Mouse (Mus musculus): ENCODE measurements around the gene Vasp. TPM values are rescaled to one million over a fixed set of nuclear protein-coding genes. Genes with fewer than 3 reads are reported as not detected.
"Not testable (repeated sequence)": the region's sequence is repeated elsewhere in the genome, so short reads cannot be mapped to it uniquely, and the experiment has no call there.

Vasp gene
- total RNA-seq, 2 experiments from 2014 or later = 13.6 to 15.1 TPM

- DNase-seq (ENCODE audit: low spot score in 2 of 2) = no peak
These were observed 33.1 kb upstream of the Vasp start for GRCm38 (mm10) chr7:19304501-19305412.

- peak; percentile 73 to 79 for DNase-seq (ENCODE audit: low spot score in 2 of 2)
These were observed 32.2 kb upstream of the Vasp start for GRCm38 (mm10) chr7:19303770-19304169.

DNA sequence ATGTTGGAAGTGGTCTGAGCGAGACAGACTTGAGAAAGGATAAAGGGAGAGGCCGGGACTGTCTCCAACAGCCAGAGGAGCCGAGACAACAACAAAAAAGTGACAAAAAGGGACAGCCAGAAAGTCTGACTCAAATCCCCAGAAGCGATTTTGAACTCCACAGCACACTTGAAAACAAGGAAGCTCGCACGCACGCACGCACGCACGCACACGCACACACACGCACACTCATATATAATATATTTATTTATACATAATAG lies 31.4 kb upstream of the Vasp start:
- DNase-seq (ENCODE audit: low spot score in 2 of 2) = no peak

DNA sequence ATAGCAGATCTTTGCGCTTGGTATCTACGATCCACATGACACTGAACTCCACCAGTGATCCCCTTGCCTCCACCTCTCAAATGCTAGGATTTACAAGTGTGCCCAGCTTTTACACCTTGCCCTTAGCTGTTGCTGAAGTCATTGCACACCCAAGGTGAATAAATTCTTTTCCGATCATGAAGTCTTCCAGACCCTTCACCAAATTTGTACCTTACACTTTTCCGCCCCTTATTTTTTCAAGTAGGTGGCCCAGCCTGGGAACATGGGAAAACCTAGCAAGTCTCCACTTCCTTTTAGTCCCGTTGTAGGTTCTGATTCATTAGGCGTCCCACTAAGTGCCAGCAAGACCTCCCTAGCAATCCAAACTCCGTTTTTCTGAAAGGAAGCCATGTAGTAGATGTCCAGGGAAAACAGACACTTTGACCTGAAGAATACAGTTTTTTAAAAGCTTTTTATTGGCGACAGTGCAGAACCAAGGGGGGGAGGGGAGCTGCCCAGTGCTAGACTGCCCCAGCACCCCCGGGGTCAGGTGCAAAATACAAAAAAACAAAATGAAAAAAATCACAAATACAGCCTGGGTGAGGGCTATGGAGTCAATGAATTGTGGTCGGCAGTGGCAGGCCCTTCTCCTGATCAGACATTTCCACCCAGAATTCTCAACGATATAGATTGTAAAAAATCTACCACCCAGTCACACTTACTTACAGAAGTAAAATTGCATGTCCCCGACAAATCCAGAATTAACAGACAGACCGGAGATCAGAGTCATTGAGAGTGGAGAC lies 30.8 kb upstream of the Vasp start:
- no peak for DNase-seq (ENCODE audit: low spot score in 2 of 2)

DNA sequence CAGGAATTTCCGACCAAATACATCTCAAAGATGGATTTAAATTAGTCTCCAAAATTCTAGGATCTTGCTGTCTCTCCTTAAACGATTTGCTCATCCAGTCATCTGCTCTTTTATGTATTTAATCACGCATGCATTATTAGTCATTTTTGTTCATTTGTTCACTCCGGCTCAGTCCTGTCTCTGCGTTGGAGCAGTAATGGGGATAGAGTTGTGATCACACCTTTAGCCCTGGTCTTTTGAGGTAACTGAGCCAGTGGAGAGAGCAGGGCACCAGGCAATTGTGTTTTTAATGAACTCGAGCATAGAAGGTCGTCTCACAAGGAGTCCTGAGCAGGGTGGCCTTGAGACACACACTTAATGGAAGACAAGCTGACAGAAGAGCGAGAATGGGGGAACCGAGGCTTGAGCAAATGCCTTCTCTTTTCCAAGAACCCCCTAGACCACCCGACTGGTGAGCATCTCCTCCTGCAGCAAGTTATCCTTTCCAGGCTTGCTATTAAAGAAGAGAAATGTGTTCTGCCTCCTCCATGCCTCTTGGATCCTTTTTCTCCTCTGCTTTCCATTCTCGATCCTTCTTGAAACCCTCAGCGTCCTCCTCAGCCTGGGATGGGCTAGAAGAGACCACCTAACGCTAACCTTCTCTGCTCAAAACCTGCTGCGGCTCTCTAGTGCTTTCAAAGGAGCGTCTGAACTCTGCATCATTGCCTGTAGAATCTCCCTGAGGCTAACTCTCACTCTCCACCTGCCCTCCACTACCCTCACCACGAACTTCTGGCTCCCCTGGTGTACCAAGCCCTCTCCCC lies 30.0 kb upstream of the Vasp start:
- no peak for DNase-seq (ENCODE audit: low spot score in 2 of 2)

DNA sequence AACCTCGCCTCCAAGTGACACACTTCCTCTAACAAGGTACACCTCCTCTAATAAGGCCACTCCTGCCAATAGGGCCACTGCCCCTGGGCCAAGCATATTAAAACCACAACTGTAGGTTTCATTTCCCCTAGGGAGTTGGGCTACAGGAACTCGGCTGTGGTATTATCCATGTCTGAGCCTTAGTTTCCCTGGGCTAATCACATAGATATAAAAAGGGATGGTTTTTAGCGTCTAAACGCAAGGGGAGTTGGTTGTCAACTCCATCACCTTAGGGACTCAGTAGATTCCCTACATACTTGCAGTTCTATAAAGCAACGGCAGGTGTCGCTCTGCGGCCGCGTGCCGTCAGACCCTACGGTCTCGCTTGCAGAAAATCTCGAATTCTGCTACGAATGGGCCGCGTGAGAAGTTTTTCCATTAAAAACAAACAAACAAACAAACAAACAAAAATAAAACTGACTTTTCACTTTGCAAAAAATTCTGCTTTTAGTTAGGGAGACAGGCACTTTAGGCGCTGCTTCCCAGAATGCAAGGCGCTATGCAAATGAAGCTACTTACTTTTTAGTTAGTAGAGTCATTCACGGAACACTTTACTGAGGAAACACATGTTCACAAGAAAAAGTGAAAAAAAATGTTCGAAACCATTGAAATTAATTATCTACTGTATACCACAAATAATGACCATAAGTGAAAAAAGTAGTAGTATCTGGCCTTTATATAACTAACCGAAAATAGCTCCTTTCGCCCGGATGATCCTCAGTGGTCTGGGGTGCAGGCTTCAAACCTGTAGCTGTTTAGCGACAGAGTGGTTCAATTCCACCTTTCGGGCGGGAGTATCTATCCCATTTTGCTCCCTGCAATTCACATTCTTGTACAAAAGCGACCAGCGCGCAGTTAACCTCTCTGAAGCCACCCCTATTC lies 29.1 kb upstream of the Vasp start:
- DNase-seq (ENCODE audit: low spot score in 2 of 2) = peak; percentile 75 to 86

- DNase-seq (ENCODE audit: low spot score in 2 of 2) = peak; percentile 50
These were observed 27.6 kb upstream of the Vasp start for GRCm38 (mm10) chr7:19299194-19299593.

GRCm38 (mm10) chr7:19297794-19298193 lies 26.2 kb upstream of the Vasp start:
- DNase-seq (ENCODE audit: low spot score in 2 of 2) = no peak

- DNase-seq (ENCODE audit: low spot score in 2 of 2) = no peak
These were observed 25.4 kb upstream of the Vasp start for GRCm38 (mm10) chr7:19297034-19297433.

DNA sequence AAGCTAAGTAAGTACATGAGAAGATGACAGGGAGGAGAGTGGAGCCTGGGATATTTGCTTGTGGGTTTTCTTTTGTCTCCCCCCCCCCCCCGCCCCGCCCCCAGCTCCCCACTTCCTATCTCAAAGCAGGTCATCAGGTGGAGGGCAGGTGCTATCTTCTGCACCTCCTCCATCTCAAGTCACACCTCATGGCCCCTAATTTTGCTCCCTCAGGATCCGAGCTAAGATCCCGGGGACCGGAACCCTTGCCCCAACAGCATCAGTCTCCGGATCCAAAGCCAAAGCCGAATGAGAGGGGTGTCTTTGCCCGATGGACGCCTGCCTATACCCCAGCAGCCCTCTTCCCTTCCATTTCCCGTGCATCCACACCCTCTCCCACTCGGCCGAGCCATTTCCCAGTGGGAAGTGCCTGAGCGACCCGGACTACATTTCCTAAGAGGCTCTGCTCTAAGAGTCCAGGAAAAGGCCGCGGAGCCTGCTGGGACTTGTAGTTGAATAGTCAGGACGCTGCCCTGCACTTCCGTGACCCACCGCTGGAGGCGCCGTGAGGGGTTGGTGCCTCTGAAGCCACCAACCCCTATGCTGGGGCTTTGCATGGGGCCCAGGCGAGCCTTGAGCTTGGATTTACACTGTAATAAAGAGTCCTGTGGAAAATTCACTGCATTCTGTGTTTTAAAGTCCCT lies 24.0 kb upstream of the Vasp start:
- DNase-seq (ENCODE audit: low spot score in 2 of 2) = peak; percentile 96 to 99

DNA sequence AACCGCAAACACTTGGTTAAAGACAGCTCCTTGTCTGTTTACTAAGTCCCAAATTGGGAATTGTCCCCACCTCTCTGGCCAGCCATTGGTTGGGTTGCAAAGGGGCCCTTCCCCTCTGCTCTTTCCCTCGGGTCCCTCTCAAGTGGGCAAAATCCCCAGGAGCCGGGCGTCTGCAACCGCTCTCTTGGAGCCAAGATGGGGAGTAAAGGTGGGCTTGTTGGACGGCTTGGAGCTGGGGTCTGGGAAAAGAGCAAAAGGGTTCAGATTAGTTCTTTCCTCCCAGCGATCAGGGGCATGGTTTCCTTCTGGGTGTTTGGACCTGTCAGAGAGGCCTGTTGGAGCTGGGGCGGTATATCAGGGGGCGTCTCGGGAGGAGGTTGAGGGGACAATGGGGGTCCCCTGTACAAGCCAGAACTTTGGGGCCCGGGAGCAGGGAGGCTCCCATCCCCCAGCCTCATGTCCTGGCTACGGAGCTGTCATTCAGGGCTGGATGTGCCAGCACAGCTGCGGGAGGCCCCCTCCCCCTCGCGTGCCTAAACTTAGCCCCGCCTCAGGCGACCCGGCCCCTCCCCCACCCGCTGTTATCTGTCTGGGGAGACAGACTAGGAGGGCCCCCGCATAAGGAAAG lies 19.5 kb upstream of the Vasp start:
- DNase-seq (ENCODE audit: low spot score in 2 of 2) = no peak

GRCm38 (mm10) chr7:19284763-19285162 lies 13.1 kb upstream of the Vasp start:
- DNase-seq (ENCODE audit: low spot score in 2 of 2) = peak in 1 of 2 experiments; percentile 70

DNA sequence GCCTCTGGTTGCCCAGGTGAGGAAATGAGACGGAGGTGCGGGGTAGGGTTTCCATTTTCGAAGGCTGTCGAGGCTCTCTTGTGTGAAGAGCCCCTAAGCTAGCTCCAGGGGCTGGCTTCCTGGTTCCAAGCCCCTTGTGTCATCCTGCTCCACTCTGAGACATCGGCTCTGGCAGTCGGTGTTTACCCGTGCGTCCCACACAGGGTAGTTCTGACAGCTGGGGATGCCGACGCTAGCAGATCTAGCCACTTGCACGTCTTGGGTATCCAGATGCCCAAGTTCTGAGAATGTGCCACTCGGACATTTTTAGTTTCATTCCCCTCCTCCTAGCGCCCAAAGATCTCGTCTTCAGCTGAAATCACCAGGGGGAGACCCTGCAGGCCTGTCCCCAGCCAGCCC lies 11.8 kb upstream of the Vasp start:
- peak in 1 of 2 experiments; percentile 46 for DNase-seq (ENCODE audit: low spot score in 2 of 2)

- DNase-seq (ENCODE audit: low spot score in 2 of 2) = peak; percentile 34 to 47
These were observed 11.3 kb upstream of the Vasp start for GRCm38 (mm10) chr7:19282791-19283405.

DNA sequence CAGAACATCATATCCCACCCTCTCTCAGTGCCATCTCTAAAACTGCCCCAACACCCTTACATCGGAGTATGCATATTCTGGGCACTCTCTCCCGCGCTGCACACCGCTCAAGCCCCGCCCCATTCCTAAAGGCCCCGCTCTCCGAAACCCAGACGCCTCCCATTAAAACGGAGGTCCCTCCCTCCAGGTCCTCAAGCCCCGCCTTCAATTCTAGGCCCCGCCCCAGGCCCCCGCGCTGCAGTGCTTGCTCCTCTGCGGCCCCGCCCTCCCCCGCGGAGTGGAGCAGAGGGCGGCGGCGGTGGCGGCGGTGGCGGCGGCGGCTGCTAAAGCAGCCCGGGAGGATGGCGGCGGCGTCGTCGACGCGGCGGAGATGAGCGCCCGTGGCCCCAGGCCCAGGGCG lies 10.8 kb upstream of the Vasp start, which contains the start of gene Rtn2:
Rtn2 (plus strand) TSS at position 240 of the 400 bp plus-strand sequence.
- peak; percentile 80 to 81 for DNase-seq (ENCODE audit: low spot score in 2 of 2)

- DNase-seq (ENCODE audit: low spot score in 2 of 2) = not testable (repeated sequence)
These were observed 10.2 kb upstream of the Vasp start for GRCm38 (mm10) chr7:19281680-19282304.

DNA sequence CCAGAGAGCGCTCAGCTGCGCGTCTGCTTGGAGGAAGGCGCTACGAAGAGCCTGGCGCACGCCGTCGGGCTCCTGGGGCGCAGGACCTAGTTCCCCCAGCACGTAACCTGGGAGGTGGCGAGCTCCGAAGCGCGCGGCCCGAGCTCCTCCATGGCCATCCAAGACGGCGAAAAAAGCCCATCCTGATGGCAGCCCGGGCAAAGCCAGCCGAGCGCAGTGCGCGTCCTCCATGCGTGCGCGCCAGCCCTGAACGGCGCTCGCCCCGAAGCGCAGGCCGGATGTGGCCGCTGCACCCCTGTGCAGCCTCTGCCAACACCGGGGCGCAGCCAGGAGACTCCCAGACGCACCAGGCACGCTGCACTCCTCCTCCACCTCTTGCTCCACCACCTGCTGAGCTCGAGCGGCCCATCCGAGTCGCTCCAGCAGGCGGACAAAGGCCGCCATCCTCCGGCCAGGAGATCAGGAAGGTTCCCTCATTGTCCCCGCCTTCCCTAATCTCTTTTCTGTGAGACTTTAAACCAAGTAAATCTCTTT lies 8.0 kb upstream of the Vasp start, which contains the start of gene Ppm1n:
Ppm1n (minus strand) TSS at position 484 of the 534 bp plus-strand sequence.
- no peak for DNase-seq (ENCODE audit: low spot score in 2 of 2)

GRCm38 (mm10) chr7:19279052-19279451 lies 7.4 kb upstream of the Vasp start:
- DNase-seq (ENCODE audit: low spot score in 2 of 2) = no peak

Measured in left cerebral cortex, adult 18-20 months (tissue).